Mouse (Mus musculus) stomach, embryonic 15.5 days (tissue): Measurements from ENCODE around the gene Ercc6l. TPM values are rescaled to one million over a fixed set of nuclear protein-coding genes. Genes with fewer than 3 reads are reported as not detected.

ENCODE experiments used
- ATAC-seq: fragments of 200-750 bp; cut with Nextera tagmentation; 2 replicates; pipeline ENCODE4 v1.8.0; 2017; ENCODE audit warnings: low read depth, moderate number of reproducible peaks, moderate TSS enrichment; ENCODE audit not compliant: insufficient read depth, low FRiP score
- H3K27ac ChIP-seq: fragments of 300-500 bp; sonication (generic); 2 replicates; pipeline ENCODE4 v1.5.1; 2015; ENCODE audit warnings: mild to moderate bottlenecking, inconsistent platforms
- H3K27me3 ChIP-seq: fragments of 300-500 bp; sonication (generic); replicated peaks from 2 replicates; pipeline ENCODE4 v1.6.1; 2015; ENCODE audit warnings: inconsistent platforms
- H3K36me3 ChIP-seq: fragments of 300-500 bp; sonication (generic); 2 replicates; pipeline ENCODE4 v1.6.1; 2015; ENCODE audit warnings: inconsistent platforms
- H3K4me1 ChIP-seq: fragments of 300-500 bp; sonication (generic); 2 replicates; pipeline ENCODE4 v1.6.1; 2015; ENCODE audit warnings: inconsistent platforms
- H3K4me2 ChIP-seq: fragments of 300-500 bp; sonication (generic); 2 replicates; pipeline ENCODE4 v1.6.1; 2015; ENCODE audit warnings: mild to moderate bottlenecking, inconsistent platforms
- H3K4me3 ChIP-seq: fragments of 300-500 bp; sonication (generic); replicated peaks from 2 replicates; pipeline ENCODE4 v1.5.1; 2015; ENCODE audit warnings: inconsistent platforms
- H3K9ac ChIP-seq: fragments of 300-500 bp; sonication (generic); 2 replicates; pipeline ENCODE4 v1.6.1; 2015; ENCODE audit warnings: inconsistent platforms
- H3K9me3 ChIP-seq: fragments of 300-500 bp; sonication (generic); 2 replicates; pipeline ENCODE4 v1.6.1; 2016; ENCODE audit warnings: inconsistent platforms
- WGBS: fragments of 180-500 bp; shearing (Covaris S2); methylation state at CpG from one replicate; pipeline ENCODE4 v1.1.7; 2015; 5-methylcytosine and 5-hydroxymethylcytosine counted together
- polyA plus RNA-seq: library from polyadenylated mRNA; unstranded; fragments of >200 nt; fragmentation: Nextera tagmentation; extraction: Ambion mirVana; gene quantifications from 2 replicates; pipeline ENCODE4 v1.2.1, GENCODE M21; 2015

Ercc6l gene
- polyA plus RNA-seq: 9.4 and 10.5 TPM in 2 replicates

GRCm38 (mm10) chrX:102156618-102157422, at the start of gene Ercc6l:
Gene Ercc6l (minus strand): TSS chrX:102157091.
- peak within 1 kb of the TSS; percentile 56 for H3K4me3 ChIP-seq
- no peaks in the 10 kb centered on the region for H3K27me3 ChIP-seq
- peak within 1 kb of the TSS; percentile 37; the same call in 1 of the 2 replicates for H3K9ac ChIP-seq
- peak within 1 kb of the TSS; percentile 42 for H3K4me2 ChIP-seq
- H3K27ac ChIP-seq: peak within 1 kb of the TSS; percentile 77; the same call in 1 of the 2 replicates
- WGBS: 15% methylated on average over 42 of the region's 42 CpGs
- no peaks in the 10 kb centered on the region for H3K9me3 ChIP-seq
- peak; percentile 98 for ATAC-seq
- H3K36me3 ChIP-seq: no peaks in the 10 kb centered on the region
- no peaks in the 10 kb centered on the region for H3K4me1 ChIP-seq

GRCm38 (mm10) chrX:102190840-102191239, 33.9 kb upstream of the Ercc6l start:
- Histone ChIP-seq H3K27me3 (no peaks in the 10 kb centered on the region), H3K4me3 (no peak overlapping the region), H3K9ac (no peak overlapping the region), H3K4me1 (no peaks in the 10 kb centered on the region), H3K9me3 (no peaks in the 10 kb centered on the region), H3K27ac (no peak overlapping the region), H3K36me3 (no peaks in the 10 kb centered on the region), H3K4me2 (no peak overlapping the region)
- no peak for ATAC-seq
- WGBS: 58% methylated on average over 1 of the region's 1 CpGs

DNA sequence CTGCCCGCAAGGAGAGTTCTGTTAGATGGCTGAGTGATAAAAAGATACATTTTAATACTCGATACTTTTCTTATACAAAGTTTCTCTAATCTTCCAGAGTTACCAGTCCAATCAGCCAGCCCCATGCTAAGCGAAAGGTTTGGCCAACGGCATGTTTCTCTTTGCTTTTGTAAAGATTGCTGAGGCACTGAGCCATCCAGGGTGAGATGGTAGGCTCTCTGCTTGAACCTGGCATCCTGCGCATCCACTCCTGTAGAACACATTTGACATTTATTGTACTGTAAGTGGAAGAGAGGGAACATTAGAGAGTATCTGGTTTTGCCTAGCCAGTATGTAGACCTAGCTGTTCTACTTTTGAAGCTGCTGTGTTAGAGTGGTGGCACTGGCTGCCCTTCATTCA, 32.7 kb upstream of the Ercc6l start:
- no peaks in the 10 kb centered on the region for H3K4me1 ChIP-seq
- H3K36me3 ChIP-seq: no peaks in the 10 kb centered on the region
- H3K9me3 ChIP-seq: no peaks in the 10 kb centered on the region
- no peaks in the 10 kb centered on the region for H3K27me3 ChIP-seq
- H3K4me3 ChIP-seq: peak overlapping the region; percentile 52; the same call in 1 of the 2 replicates
- ATAC-seq: no peak
- 53% methylated on average over 5 of the region's 5 CpGs for WGBS
- no peak overlapping the region for H3K9ac ChIP-seq
- H3K27ac ChIP-seq: no peak overlapping the region
- H3K4me2 ChIP-seq: no peak overlapping the region

GRCm38 (mm10) chrX:102188712-102189497, 32.0 kb upstream of the Ercc6l start, which contains the start of gene Rps4x:
Gene Rps4x (minus strand): TSS chrX:102189394.
- H3K36me3 ChIP-seq: no peaks in the 10 kb centered on the region
- no peaks in the 10 kb centered on the region for H3K4me1 ChIP-seq
- H3K9me3 ChIP-seq: no peaks in the 10 kb centered on the region
- peak within 1 kb of the TSS; percentile 74 for H3K27ac ChIP-seq
- H3K4me2 ChIP-seq: peak within 1 kb of the TSS; percentile 50
- WGBS: 16% methylated on average over 37 of the region's 37 CpGs
- H3K9ac ChIP-seq: peak within 1 kb of the TSS; percentile 46
- ATAC-seq: peak; percentile 87
- H3K27me3 ChIP-seq: no peaks in the 10 kb centered on the region
- peak within 1 kb of the TSS; percentile 52 for H3K4me3 ChIP-seq

DNA sequence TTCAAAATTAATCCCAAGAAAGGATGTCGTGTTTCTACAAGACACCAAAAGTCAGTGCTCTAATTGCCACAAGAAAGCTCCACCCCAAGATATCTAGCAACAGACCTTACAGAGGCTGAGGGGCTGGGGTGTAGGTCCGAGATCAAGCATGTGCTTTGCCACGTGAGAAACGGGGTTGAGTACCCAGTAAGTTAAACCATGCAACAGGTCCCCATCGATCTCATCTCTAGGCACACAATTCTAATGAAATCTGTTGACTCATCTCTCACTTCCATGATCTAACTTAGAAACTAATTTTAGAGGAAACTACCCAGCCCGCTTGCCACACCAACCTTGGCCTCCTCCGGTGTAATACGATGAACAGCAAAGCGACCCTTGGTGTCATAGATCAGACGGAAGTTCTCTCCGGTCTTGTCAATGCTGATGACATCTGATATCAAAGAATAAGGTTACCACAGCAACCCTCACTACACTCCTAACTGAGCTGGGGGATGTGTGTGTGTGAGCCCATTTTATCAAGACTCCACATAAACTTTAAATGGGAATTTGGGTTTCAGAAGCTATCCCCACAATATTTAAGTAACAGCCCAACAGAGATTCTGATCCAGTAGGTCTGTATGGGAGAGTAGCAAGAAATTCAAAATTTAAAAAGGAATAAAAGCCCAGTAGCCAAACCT, 30.3 kb upstream of the Ercc6l start:
- Histone ChIP-seq H3K4me3 (peak overlapping the region; percentile 52), H3K27me3 (no peaks in the 10 kb centered on the region), H3K36me3 (no peaks in the 10 kb centered on the region), H3K9ac (no peak overlapping the region), H3K4me1 (no peaks in the 10 kb centered on the region), H3K4me2 (peak overlapping the region; percentile 50), H3K27ac (no peak overlapping the region), H3K9me3 (no peaks in the 10 kb centered on the region)
- 40% methylated on average over 11 of the region's 11 CpGs for WGBS
- ATAC-seq: no peak

DNA sequence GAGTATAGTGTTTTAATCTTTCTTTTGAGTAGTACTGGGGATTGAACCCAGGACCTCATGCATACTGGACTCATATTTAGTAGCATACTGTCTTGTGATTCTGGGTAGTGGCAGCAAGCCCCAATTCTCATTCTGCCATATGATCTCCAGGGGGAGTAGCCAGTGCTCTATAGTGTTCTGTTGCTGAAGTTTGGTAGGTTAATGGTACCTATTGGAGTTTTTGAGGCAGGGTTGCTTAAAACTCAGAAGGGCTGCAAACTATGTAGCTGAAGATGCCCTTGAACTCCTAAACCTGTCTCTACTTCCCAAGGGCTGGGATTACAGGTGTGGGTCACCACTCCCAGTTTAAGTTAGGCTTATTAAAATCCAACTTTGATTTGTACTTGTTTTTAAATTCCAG, 25.7 kb upstream of the Ercc6l start:
- ATAC-seq: no peak

DNA sequence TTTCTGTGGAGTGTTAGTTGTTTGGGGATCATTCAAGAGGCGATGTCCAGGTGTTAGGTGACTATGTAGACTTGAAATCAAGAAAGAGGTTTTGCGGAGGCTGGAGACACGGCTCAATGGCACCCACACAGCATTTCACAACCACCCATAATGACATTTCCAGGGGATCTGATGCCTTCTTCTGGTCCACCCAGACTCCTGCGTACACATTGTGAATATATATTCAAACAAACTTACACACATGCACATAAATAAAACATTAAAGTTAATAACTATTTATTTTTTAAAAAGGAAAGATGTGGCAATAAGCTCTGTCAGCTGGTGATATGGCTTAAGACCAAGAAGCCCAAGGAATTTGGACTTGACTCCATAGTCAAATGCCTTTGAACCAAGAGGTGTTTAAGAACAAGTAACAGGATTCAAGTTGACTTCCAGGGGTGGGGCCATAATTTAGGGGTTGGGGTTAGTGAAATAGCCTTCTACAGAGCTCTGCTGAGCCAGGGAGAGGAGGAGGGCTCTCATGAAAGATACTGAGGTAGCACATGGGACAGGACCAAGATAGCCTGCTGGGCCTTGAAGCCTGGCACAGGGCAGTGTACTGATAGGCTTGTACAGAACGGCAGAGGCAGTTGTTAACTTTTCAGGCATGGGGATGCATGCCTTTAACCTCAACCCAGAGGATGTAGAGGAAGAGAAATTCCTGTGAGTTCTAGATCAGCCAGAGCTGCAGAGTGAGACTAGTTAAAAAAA, 18.8 kb upstream of the Ercc6l start:
- Histone ChIP-seq H3K27me3 (no peaks in the 10 kb centered on the region), H3K9me3 (no peaks in the 10 kb centered on the region), H3K4me3 (no peak overlapping the region), H3K9ac (no peak overlapping the region), H3K27ac (no peak overlapping the region), H3K4me1 (no peaks in the 10 kb centered on the region), H3K4me2 (no peak overlapping the region), H3K36me3 (no peaks in the 10 kb centered on the region)
- ATAC-seq: no peak
- WGBS: 81% methylated on average over 5 of the region's 5 CpGs

More for the DNA sequence above, 25.7 kb upstream of the Ercc6l start:
- Histone ChIP-seq H3K27ac (no peak overlapping the region), H3K4me3 (no peak overlapping the region), H3K36me3 (no peaks in the 10 kb centered on the region), H3K9me3 (no peaks in the 10 kb centered on the region), H3K4me1 (no peaks in the 10 kb centered on the region), H3K4me2 (no peak overlapping the region), H3K27me3 (no peaks in the 10 kb centered on the region), H3K9ac (no peak overlapping the region)

- no peak overlapping the region for H3K4me3 ChIP-seq
- no peak overlapping the region for H3K27ac ChIP-seq
- no peaks in the 10 kb centered on the region for H3K9me3 ChIP-seq
- H3K27me3 ChIP-seq: no peaks in the 10 kb centered on the region
- 44% methylated on average over 3 of the region's 3 CpGs for WGBS
- no peak overlapping the region for H3K9ac ChIP-seq
- no peak overlapping the region for H3K4me2 ChIP-seq
- ATAC-seq: no peak
- H3K36me3 ChIP-seq: no peaks in the 10 kb centered on the region
- H3K4me1 ChIP-seq: no peaks in the 10 kb centered on the region
Observed at GRCm38 (mm10) chrX:102170900-102171299, 14.0 kb upstream of the Ercc6l start.

DNA sequence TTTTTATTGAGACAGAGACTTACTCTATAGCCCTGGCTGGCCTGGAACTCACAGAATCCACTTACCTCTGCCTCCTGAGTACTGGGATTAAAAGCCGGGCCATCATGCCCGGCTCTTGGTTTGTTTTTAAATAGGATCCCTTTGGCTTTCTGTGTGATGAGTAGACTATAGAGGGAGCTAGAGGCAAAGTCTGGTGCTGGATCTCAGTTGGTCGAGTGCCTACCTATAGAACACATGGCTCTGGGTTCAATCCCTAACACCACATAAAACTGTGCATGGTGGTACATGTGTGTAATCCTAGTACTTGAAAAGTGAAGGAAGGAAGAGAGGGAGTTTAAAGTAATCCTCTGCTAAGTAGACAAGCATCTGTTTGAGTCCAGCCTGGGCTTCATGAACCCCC, 13.2 kb upstream of the Ercc6l start:
- Histone ChIP-seq H3K4me3 (no peak overlapping the region), H3K4me1 (no peaks in the 10 kb centered on the region), H3K9me3 (no peaks in the 10 kb centered on the region), H3K36me3 (no peaks in the 10 kb centered on the region), H3K4me2 (no peak overlapping the region), H3K27me3 (no peaks in the 10 kb centered on the region), H3K9ac (no peak overlapping the region), H3K27ac (no peak overlapping the region)
- no peak for ATAC-seq
- 54% methylated on average over 3 of the region's 3 CpGs for WGBS

- no peaks in the 10 kb centered on the region for H3K36me3 ChIP-seq
- H3K4me2 ChIP-seq: no peak overlapping the region
- no peak overlapping the region for H3K27ac ChIP-seq
- 74% methylated on average over 1 of the region's 1 CpGs for WGBS
- no peaks in the 10 kb centered on the region for H3K4me1 ChIP-seq
- H3K9me3 ChIP-seq: no peaks in the 10 kb centered on the region
- no peak overlapping the region for H3K9ac ChIP-seq
- H3K4me3 ChIP-seq: no peak overlapping the region
- ATAC-seq: no peak
- H3K27me3 ChIP-seq: no peaks in the 10 kb centered on the region
Observed at GRCm38 (mm10) chrX:102169724-102170123, 12.8 kb upstream of the Ercc6l start.

DNA sequence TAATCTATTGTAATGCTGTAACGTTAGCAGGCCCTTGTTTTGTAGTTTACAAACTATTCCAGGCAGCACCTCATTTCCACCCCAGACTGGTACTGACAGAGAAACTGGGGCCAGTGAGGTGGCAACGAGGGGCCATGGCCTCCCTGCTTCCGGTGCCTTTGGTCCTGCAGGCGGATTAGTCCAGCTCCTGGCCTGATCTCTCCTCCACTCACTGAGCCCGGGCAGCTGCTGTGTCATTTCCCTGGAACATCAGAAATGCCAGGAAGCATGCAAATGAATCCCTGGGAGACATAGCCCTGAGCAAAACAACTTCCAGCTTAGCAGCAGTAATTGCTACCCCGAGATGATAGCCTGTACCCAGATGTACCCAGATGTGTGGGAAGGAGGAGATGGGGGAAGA, 10.1 kb upstream of the Ercc6l start:
- Histone ChIP-seq H3K27ac (no peak overlapping the region), H3K4me1 (no peaks in the 10 kb centered on the region), H3K9me3 (no peaks in the 10 kb centered on the region), H3K27me3 (no peaks in the 10 kb centered on the region), H3K4me2 (no peak overlapping the region), H3K36me3 (no peaks in the 10 kb centered on the region), H3K4me3 (no peak overlapping the region), H3K9ac (no peak overlapping the region)
- no peak for ATAC-seq
- WGBS: 47% methylated on average over 6 of the region's 6 CpGs
